Mouse (Mus musculus): ENCODE data around the gene Dntt.

DNA sequence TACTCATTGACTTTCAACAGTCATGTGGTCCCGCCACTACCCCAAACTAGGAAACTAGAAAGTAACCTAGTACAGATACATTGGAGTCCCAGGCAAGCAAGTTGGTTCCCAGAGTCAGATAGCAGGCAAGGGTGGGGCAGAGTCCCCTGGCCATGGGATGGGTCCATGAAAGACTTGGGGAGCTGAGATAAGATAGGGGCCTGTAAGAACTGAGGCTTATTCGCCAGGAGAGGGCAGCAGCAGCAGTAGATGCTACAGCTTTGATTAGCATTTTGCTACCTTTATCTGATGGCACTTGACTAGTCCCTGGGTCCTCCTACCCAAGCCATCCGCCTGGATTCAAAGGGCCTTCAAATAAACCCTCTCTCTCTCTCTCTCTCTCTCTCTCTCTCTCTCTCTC, 29.5 kb upstream of the Dntt start:
- TF ChIP-seq MAFK (IDR thresholded peaks at IDR 0.05; ENCODE audit: insufficient read depth, low read depth, low read length) (no peak), HCFC1 (IDR thresholded peaks at IDR 0.05; ENCODE audit: borderline replicate concordance, insufficient read depth, low read length) (no peak), ZNF384 (IDR thresholded peaks at IDR 0.05; ENCODE audit: low read depth, low read length) (no peak)
